Mouse (Mus musculus) gastrocnemius, postnatal 4 days (tissue): Measurements from ENCODE around the gene Spata32. TPM values are rescaled to one million over a fixed set of nuclear protein-coding genes. Genes with fewer than 3 reads are reported as not detected.
A peak's percentile ranks its signal among the peaks of the same experiment; 100 is the strongest.

Experiments used
- DNase-seq, 2 experiments: peaks; one replicate each; pipeline ENCODE4 v3.0.0; 2021 to 2022; ENCODE audit warnings: low spot score in 2 of 2, mixed read lengths in 2 of 2
- long read RNA-seq, 2 experiments: library from polyadenylated mRNA; stranded (forward); transcript quantifications; one replicate each; pipeline ENCODE4 v2.0.0; 2021
- total RNA-seq, 2 experiments: library from RNA; stranded (reverse); gene quantifications; 2 replicates each; pipeline ENCODE4 v1.2.3; 2021

The Spata32 gene
- not detected for total RNA-seq
- long read RNA-seq, experiment 1 = 0 reads
- long read RNA-seq, experiment 2 = 0 reads

DNA sequence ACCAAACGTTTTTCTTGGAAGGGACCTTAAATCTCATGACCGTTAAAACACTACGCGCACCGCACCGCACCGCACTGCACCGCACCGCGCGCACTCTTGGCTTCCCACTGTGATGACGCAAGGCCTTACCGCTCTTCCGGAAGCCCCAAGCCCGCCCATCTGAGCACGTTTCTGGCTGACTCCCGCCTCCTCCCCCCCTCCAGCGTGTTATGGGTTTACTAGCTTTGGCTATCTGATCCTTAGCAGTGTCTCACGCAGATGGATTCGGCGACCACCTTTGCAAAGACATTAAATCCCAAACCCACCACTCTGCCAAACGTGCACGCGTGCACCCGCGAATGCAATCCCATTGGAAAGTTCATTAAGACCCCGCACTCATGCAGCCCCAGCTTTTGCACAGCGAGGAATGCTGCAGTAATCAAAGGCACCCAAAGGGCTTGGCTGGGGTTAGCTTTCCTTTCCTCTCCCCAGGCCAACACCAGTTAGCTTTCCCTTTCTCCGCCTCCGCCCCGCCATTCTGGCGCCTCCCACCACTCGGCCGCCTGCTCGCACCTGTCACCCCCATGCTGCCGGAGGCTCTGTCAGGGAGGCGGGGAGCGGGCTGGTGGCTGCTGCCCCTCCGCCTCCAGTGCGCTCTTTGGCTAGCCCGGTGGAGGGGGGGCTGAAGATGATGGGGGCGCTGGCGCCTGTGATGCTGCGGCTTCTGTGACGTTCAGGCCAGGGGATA, at the start of gene Spata32:
Spata32 (minus strand) TSS at position 643 of the 727 bp plus-strand sequence.
- peak in 1 of 2 experiments; percentile 70 for DNase-seq

GRCm38 (mm10) chr11:103267346-103268219, 49.4 kb upstream of the Spata32 start, which contains the start of gene Map3k14:
Map3k14 (minus strand) TSS chr11:103267472.
- peak; percentile 99 to 100 for DNase-seq

DNA sequence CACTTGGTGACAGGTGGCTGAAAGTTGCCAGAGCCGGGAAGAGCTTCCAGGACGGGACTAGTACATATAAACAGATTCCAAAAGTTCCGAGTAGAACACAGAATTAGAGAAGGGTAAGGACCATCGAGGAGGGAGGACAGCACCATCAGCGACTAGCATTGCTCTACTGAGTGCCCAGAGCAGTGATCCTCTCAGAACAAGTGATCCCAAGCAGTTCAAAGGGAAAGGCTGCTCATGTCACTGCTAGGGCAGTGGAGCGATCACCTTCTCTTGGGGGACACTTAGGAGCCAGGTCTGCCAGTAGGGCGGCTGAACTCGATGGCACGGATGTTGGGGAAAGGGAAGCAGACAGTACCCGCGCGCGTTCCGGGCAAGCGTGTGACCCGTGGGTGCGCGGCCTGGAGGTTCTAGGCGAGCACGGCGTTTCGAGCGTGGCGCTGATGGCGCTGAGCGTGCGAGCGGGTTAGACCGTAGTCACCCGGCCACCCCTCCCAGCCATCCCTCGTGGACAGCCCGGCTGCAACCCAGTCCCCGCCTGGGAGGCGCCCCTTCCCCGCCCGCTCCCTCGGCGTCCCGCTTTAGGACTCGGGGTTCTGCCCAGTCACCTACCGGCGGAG, 48.6 kb upstream of the Spata32 start:
- DNase-seq = no peak

DNA sequence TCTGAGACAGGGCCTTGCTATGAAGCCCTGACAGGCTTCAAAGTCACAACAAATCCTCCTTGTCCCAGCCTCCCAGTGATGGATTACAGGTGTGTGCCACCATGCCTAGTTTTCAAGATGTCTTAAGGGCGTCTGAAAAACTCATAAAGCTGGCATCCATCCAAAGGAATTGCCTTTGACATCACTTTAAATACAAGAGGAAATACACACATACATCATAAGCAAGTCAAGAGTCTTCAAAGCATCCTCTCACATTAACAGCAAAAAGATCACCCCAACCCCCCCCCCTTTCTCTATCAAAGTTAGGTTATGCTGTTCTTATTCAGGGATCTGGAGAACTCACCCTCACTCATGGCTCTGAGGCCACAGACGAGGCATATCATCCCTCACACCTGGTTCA, 47.6 kb upstream of the Spata32 start:
- no peak for DNase-seq

DNA sequence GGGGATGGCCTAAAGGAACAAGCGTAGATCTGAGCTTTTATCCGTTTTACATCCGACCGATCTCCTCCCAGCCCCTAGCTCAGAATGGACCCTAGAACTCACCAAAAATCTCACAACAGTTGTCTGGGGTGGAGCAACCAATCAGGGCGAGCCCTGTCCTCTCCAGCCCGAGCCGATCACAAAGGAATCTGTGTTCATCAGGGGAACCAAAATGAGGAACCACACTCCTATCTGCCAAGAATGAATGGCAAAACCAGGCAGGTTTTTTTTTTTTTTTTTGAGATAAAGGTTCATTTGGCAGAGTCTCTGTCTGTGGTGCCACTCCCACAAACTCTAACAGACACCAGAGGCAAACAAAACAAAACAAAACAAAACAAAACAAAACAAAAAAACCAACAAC, 47.0 kb upstream of the Spata32 start:
- no peak for DNase-seq

DNA sequence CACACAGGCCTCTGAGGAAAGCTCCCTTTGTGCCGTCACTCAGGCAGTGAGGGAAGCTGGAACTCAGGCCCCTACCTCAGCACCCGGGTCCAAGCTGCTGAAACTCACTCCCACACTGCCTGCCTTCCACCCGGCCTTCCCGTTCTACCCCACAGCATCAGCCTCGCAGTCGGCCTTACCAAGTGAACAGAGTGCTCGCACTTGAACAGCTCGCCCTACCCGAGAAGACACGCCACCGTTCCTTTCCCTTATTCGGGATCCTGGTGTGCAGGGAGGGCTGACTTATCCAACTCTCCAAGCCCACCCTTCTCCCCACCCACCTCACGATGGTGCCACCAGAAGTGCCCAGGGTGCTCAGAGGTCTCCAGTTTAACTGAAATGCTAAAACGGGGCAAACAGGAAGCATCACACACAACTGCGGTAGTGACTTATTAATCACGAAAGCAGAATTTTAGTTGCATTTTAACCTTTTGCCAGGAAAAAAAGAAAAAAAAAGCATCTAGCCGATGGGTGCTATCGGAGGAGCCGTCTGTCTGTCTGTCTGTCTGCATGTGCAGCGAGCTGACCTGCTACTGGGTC, 46.3 kb upstream of the Spata32 start:
- DNase-seq = no peak

- DNase-seq = no peak
These were observed 45.3 kb upstream of the Spata32 start for GRCm38 (mm10) chr11:103263551-103263950.

GRCm38 (mm10) chr11:103262412-103263267, 44.4 kb upstream of the Spata32 start:
- DNase-seq = no peak

GRCm38 (mm10) chr11:103261671-103262411, 43.6 kb upstream of the Spata32 start:
- no peak for DNase-seq

GRCm38 (mm10) chr11:103260515-103261192, 42.4 kb upstream of the Spata32 start:
- no peak for DNase-seq

- no peak for DNase-seq
These were observed 41.8 kb upstream of the Spata32 start for GRCm38 (mm10) chr11:103260034-103260433.

GRCm38 (mm10) chr11:103257938-103258481, 39.8 kb upstream of the Spata32 start:
- no peak for DNase-seq

- no peak for DNase-seq
These were observed 35.4 kb upstream of the Spata32 start for GRCm38 (mm10) chr11:103253605-103254004.

DNA sequence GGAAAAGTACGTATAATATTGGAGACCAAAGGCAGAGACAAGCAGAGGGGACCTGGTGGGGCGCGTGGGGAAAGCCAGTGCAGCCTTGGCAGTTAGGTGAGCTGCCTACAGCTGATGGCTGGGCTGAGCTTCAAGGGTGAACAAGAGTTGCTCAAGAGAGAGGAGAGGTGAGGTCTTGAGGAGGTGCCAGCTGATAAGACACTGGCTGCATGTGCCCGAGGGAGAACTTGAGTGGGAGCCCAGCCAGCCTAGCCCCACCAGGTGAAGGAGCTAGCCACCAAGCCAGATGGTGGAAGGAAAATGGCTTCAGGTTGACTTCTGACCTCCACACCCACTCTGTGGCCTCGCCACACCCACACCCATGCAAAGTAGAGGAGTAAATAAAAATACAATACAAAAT, 34.1 kb upstream of the Spata32 start:
- no peak for DNase-seq

DNA sequence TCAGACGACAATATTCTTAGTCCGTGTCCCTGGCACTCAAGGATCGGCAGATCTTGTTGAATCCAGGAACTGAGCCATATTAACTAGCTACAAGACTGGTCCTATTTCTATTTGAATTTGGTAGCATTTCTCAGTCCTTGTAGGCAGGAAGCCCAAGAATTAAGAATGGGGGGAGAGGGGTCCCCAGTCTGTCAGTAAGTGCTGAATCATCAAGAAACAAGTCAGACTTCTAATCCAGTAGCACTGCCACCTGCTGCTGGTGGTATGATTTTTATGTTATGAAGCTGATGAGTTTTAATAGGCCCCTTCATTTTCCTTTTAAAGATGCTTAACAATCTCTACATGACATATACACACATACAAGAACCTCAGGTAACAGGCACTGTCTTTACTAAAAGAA, 32.1 kb upstream of the Spata32 start:
- DNase-seq = no peak

DNA sequence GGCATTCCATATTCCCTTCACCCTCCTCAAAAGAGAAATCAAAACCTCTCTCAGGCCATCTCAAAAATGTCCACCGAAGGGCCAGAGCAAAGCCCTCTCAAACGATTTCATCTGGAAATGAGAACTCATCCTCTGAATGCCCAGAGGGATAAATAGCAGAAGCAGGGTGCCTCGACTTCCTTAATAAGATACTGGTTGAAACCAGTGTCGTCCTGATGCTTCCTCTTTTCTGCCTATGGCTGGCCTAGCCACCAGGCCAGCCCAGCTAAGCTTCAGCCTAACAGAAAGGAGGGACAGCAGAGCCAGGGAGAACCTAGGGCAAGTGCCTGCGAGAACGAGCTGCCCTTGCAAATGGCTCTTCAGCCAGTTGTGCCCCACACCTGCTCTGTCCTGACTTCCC, 31.3 kb upstream of the Spata32 start:
- DNase-seq = no peak

- DNase-seq = no peak
These were observed 30.6 kb upstream of the Spata32 start for GRCm38 (mm10) chr11:103248837-103249236.

DNA sequence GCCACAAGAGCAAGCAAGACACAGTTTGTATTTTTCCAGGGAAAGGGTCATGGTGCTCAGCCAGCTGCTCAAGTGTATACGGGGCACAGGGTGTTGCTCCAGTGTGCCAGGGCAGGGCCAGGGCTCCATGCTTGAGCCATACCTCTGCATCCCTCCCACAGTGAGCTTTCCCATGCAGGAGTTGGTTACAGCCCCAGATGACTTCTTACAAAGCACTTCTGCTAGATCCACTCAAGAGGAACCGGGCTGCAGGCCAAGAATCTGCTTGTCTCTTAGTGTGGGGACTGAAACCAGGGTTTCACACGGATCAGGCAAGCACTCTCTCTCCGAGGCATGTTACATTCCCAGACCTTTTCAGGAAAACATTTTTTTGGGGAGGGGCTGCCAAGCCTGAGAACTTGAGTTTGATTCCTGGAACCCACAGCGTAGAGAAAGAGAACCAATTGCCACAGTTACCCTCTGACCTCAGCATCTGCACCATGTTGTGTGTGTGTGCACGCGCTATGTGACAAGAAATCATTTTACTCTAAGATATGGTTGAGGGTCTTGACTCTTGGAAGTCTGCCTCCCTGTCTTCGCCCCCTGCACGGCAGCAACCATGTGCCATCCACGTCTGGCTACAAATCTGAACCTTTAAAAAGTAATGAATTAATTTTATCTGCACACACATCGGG, 29.4 kb upstream of the Spata32 start:
- DNase-seq = peak in 1 of 2 experiments; percentile 84
